Mouse (Mus musculus) midbrain, embryonic 15.5 days (tissue): ENCODE data around the gene Usp5. TPM values are rescaled to one million over a fixed set of nuclear protein-coding genes. Genes with fewer than 3 reads are reported as not detected.

Experiments
- ATAC-seq: fragments of 200-750 bp; cut with Nextera tagmentation; replicated peaks from 2 replicates; pipeline ENCODE4 v1.8.0; 2017; ENCODE audit warnings: moderate TSS enrichment
- H3K27ac ChIP-seq: fragments of 300-500 bp; sonication (generic); 2 replicates; pipeline ENCODE4 v1.5.1; 2015; ENCODE audit warnings: mild to moderate bottlenecking, inconsistent platforms
- H3K27me3 ChIP-seq: fragments of 300-500 bp; sonication (generic); replicated peaks from 2 replicates; pipeline ENCODE4 v1.6.1; 2015; ENCODE audit warnings: inconsistent platforms
- H3K36me3 ChIP-seq: fragments of 300-500 bp; sonication (generic); replicated peaks from 2 replicates; pipeline ENCODE4 v1.6.1; 2015; ENCODE audit warnings: inconsistent platforms
- H3K4me1 ChIP-seq: fragments of 300-500 bp; sonication (generic); 2 replicates; pipeline ENCODE4 v1.6.1; 2015; ENCODE audit warnings: inconsistent platforms
- H3K4me2 ChIP-seq: fragments of 300-500 bp; sonication (generic); 2 replicates; pipeline ENCODE4 v1.6.1; 2015; ENCODE audit warnings: inconsistent platforms, mild to moderate bottlenecking, moderate library complexity
- H3K4me3 ChIP-seq: fragments of 300-500 bp; sonication (generic); 2 replicates; pipeline ENCODE4 v1.5.1; 2015; ENCODE audit warnings: mild to moderate bottlenecking, inconsistent platforms
- H3K9ac ChIP-seq: fragments of 300-500 bp; sonication (generic); 2 replicates; pipeline ENCODE4 v1.6.1; 2015; ENCODE audit warnings: mild to moderate bottlenecking, inconsistent platforms
- H3K9me3 ChIP-seq: fragments of 300-500 bp; sonication (generic); 2 replicates; pipeline ENCODE4 v1.6.1; 2016; ENCODE audit warnings: inconsistent platforms
- WGBS: fragments of 180-500 bp; shearing (Covaris S2); methylation state at CpG from one replicate; pipeline ENCODE4 v1.1.7; 2015; ENCODE audit warnings: mixed read lengths; 5-methylcytosine and 5-hydroxymethylcytosine counted together
- polyA plus RNA-seq: library from polyadenylated mRNA; unstranded; fragments of >200 nt; fragmentation: Nextera tagmentation; extraction: Ambion mirVana; gene quantifications from 2 replicates; pipeline ENCODE4 v1.2.1, GENCODE M21; 2015

Gene Usp5
- polyA plus RNA-seq, 1 experiment from 2014 or later, result 233 TPM

DNA sequence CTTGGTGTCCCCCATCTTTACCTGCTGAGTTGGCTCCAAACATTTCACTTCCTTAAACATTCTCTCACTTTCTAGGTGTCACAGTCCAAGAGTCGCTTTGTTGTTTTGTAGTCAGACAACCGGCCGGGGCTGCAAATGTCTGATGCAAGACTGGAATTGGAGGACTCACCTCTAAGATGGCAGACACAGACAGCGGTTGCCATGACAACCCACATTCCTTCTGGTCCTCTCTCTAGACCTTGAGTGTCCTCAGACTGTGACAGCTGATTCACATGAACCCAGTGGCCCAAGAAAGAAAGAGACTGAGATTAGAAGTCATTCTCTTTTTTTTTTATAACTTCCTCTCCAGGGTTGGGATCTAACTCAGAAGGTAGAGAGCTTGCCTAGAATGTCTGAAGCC is 39.8 kb downstream of the Usp5 start:
- Histone ChIP-seq H3K4me1 (no peaks in the 10 kb centered on the region), H3K36me3 (no peaks in the 10 kb centered on the region), H3K27ac (no peak overlapping the region), H3K9me3 (no peaks in the 10 kb centered on the region), H3K4me2 (no peak overlapping the region), H3K9ac (no peak overlapping the region), H3K27me3 (no peaks in the 10 kb centered on the region), H3K4me3 (no peak overlapping the region)
- 71% methylated on average over 4 of the region's 4 CpGs for WGBS
- ATAC-seq, result no peak

DNA sequence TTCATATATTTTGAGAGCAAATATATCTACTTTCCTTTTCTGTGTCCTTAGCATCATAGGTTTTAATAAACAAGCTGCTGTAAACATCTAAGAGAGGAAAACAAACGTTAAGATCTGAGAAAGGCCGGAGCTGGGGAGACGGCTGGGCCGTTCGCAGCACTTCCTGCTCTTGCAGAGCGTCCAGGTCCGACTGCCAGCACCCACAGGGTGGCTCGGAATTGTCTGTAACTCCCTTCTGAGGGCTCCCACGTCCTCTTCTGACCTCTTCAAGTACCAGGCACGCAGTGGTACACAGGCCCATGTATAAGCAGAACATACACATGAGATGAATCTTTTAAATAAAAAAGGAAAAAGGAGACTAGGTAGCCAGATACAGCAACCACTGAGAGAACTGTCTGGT is 41.6 kb downstream of the Usp5 start:
- Histone ChIP-seq H3K9ac (no peak overlapping the region), H3K4me1 (no peaks in the 10 kb centered on the region), H3K27ac (no peak overlapping the region), H3K36me3 (no peaks in the 10 kb centered on the region), H3K27me3 (no peaks in the 10 kb centered on the region), H3K9me3 (no peaks in the 10 kb centered on the region), H3K4me3 (no peak overlapping the region), H3K4me2 (no peak overlapping the region)
- 80% methylated on average over 10 of the region's 10 CpGs for WGBS
- no peak for ATAC-seq

DNA sequence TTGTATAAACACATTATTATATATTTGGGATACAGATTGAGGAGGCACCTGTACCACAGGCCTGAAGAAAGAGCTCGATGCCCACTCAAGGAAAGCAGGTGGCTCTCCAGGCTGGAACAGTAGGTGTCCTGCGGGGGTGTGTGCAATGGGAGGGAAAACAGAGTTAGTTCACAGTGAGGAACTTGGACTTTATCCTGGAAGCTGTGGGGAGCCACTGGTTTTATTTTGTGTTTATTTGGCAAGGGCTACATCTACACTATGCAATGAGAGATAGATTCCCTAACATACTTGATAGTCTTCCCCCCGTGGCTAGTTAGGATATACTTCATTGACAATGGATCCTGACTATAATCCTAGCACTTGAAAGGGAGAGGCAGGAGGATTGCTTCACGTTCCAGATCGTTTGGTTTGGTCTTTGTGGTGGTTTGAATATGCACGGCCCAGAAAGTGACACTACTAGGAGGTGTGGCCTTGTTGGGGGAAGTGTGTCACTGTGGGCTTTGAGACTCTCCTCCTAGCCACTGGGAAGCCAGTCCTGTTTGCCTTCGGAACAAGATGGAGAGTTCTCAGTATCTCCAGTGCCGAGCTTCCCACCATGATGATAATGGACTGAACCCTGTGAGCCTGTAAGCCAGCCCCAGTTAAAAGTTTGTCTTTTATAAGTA is 42.4 kb downstream of the Usp5 start:
- no peak overlapping the region for H3K9ac ChIP-seq
- no peak overlapping the region for H3K4me3 ChIP-seq
- H3K36me3 ChIP-seq, result no peaks in the 10 kb centered on the region
- H3K9me3 ChIP-seq, result no peaks in the 10 kb centered on the region
- no peak overlapping the region for H3K27ac ChIP-seq
- ATAC-seq, result no peak
- 44% methylated on average over 8 of the region's 8 CpGs for WGBS
- no peaks in the 10 kb centered on the region for H3K27me3 ChIP-seq
- H3K4me1 ChIP-seq, result no peaks in the 10 kb centered on the region
- no peak overlapping the region for H3K4me2 ChIP-seq

DNA sequence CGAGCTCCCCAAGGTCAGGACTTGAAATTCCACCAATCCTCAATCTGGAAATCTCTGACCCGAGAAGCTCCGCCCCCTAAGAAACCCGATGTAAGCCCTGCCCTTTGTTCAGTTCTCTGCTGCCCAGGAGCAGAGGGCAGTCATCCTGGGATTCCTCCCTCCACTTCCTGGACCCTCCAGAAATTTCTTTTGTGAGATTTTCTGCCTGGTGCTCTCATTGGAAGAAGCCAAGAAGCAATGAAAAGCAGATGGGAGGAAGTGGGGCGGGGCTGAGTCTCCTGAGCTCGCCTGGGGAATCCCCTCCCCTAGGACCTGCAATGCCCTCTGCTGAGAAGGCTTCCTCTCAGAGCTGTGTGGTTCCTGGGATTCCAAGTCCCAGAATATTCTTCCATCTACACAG is 46.8 kb downstream of the Usp5 start:
- 23% methylated on average over 6 of the region's 6 CpGs for WGBS
- no peak overlapping the region for H3K4me2 ChIP-seq
- H3K36me3 ChIP-seq, result no peaks in the 10 kb centered on the region
- H3K27ac ChIP-seq, result no peak overlapping the region
- no peaks in the 10 kb centered on the region for H3K9me3 ChIP-seq
- H3K9ac ChIP-seq, result no peak overlapping the region
- ATAC-seq, result no peak
- no peaks in the 10 kb centered on the region for H3K27me3 ChIP-seq
- H3K4me1 ChIP-seq, result peaks cover 9% of the 10 kb centered on the region; the same call in 1 of the 2 replicates
- no peak overlapping the region for H3K4me3 ChIP-seq

DNA sequence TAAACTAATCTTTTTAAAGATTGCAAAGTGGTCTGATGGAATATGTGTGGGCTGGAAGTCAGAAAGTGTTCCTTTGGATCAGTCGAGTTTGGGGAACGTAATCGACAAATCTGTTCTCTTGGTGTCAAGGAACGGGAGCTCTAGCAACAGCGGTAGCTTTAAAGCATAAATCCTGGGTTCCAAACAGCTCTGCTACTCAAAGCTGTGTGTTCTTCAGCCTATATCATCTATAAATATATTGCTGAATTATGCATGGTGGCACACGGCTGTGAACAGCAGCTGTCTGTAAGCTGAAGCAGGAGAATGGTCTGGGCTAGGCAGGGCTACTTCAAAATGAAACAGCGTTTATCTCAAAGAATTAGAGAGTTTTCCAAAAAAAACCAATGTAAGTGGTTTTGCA is 48.4 kb downstream of the Usp5 start:
- WGBS, result 86% methylated on average over 7 of the region's 7 CpGs

DNA sequence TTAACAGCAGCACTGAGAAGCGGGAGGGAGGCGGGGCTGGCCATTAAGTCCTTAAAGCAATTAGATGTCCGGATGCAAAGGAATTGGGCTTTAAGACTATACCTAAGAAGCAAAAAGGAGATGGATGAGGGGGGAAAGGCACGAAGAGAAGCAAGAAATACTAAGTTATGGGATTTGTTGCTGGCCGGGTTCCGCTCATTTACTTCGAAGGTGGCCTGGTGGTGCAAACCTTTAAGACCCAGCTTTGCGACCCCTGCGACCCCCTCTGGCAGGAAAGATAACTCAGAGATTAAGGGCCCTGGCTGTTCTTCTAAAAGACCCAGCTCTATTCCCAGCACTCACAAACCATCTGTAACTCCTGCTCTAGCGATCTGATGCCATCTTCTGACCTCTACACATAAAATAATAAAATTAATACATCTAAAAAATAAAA is 49.3 kb downstream of the Usp5 start:
- WGBS, result 3% methylated on average over 10 of the region's 10 CpGs
- no peak for ATAC-seq

More for the DNA sequence above, 48.4 kb downstream of the Usp5 start:
- Histone ChIP-seq H3K9ac (no peak overlapping the region), H3K4me1 (peaks cover 9% of the 10 kb centered on the region; the same call in 1 of the 2 replicates), H3K27me3 (no peaks in the 10 kb centered on the region), H3K27ac (no peak overlapping the region), H3K4me3 (no peak overlapping the region), H3K9me3 (no peaks in the 10 kb centered on the region), H3K4me2 (no peak overlapping the region), H3K36me3 (no peaks in the 10 kb centered on the region)
- ATAC-seq, result no peak

DNA sequence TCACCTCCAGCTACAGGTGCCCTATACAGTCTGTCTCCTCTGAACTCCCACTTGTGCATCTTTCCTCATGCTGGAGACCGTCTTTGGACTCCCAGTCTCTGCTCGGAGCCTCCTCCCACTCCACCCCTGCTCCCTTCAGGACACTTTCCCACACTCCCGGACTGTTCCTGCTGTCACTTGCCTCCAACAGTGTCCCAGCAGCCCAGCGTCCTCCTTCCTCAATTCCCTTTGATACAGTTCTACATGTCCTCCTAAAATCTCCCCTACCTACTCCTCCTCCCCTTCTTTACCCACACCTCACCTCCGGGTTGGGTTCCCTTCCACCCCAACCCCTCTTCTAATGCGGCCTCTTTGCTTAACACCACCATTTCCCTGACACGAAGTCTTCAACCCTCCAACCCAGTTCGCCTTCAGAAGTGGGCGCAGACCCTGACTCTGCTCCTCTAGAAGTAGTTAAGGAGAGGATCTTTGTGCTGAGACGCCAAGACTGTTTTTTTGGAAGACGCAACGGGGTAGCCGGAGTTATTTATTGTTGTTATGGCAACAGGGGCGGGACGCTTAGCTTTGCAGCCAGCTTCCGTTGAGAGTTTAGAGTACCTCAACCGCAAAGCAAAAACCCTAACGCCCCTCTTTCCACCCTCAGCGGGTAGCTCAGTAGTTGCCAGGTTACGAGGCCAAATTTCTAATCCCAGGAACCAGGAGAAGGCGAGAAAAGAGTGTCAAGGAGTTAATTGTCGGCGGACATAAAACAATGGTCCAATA is 49.9 kb downstream of the Usp5 start, which contains the start of gene Lrrc23:
Lrrc23 (minus strand) TSS at position 506 of the 762 bp plus-strand sequence.
- peak within 1 kb of the TSS; percentile 33 for H3K4me3 ChIP-seq
- no peaks in the 10 kb centered on the region for H3K36me3 ChIP-seq
- H3K27ac ChIP-seq, result no peak within 1 kb of the TSS
- H3K9ac ChIP-seq, result 0 out of 2 replicates have a peak within 1 kb of the TSS, but pooled peaks have one; percentile 17
- WGBS, result 2% methylated on average over 23 of the region's 23 CpGs
- no peaks in the 10 kb centered on the region for H3K27me3 ChIP-seq
- no peaks in the 10 kb centered on the region for H3K9me3 ChIP-seq
- peaks cover 9% of the 10 kb centered on the region; the same call in 1 of the 2 replicates for H3K4me1 ChIP-seq
- H3K4me2 ChIP-seq, result peak within 1 kb of the TSS; percentile 48
- peak; percentile 60 for ATAC-seq

More for the DNA sequence above, 49.3 kb downstream of the Usp5 start:
- peaks cover 9% of the 10 kb centered on the region; the same call in 1 of the 2 replicates for H3K4me1 ChIP-seq
- H3K36me3 ChIP-seq, result no peaks in the 10 kb centered on the region
- H3K27me3 ChIP-seq, result no peaks in the 10 kb centered on the region
- no peaks in the 10 kb centered on the region for H3K9me3 ChIP-seq
- 0 out of 2 replicates have a peak overlapping the region, but pooled peaks have one; percentile 17 for H3K9ac ChIP-seq
- H3K4me3 ChIP-seq, result peak overlapping the region; percentile 33
- H3K4me2 ChIP-seq, result peak overlapping the region; percentile 48
- no peak overlapping the region for H3K27ac ChIP-seq

DNA sequence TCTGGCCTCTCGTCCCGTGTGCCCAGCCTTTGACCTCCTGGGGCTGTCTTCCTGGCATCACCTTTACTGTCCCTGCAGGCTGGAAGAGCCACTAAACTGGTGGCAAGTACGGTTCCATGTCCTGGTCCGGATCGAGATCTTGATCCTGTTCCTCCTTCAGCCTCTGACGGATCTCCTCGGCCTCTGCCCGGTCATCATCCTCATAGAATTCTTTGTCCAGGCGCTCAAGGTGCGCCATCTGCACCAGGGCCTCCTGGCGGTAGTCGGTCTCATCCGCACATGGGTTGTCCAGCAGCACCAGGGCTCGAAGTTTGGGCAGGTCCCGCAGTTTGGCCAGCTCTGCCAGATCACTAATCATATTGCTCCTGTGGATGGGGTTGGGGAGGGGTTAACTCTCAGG is 58.8 kb downstream of the Usp5 start:
- WGBS, result 89% methylated on average over 15 of the region's 15 CpGs

DNA sequence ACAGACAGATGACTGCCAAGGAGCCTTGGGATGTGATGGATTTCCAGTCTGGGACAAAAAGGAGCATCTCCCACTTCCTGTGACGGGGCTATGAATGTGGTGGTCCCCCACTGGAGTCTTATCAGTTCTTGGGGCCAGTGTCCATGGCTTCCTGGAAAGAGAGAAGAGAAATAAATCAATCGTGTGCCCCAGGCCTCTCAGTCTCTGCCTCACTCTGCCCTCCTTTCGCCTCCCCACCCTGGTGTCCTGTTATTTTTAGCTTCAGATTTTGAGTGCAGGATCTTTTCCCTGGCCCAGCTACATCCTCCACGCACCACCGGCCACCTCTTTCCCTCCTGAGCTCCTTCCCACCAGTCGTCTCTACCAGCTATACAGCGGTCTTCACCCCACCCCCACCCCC is 59.3 kb downstream of the Usp5 start:
- 56% methylated on average over 7 of the region's 7 CpGs for WGBS

More for the DNA sequence above, 58.8 kb downstream of the Usp5 start:
- Histone ChIP-seq H3K9me3 (no peaks in the 10 kb centered on the region), H3K27me3 (0 out of 2 replicates have a peak, but pooled peaks cover 2% of the 10 kb centered on the region), H3K4me1 (peaks cover 27% of the 10 kb centered on the region), H3K9ac (no peak overlapping the region), H3K27ac (no peak overlapping the region), H3K4me3 (no peak overlapping the region), H3K4me2 (no peak overlapping the region), H3K36me3 (no peaks in the 10 kb centered on the region)
- ATAC-seq, result no peak

DNA sequence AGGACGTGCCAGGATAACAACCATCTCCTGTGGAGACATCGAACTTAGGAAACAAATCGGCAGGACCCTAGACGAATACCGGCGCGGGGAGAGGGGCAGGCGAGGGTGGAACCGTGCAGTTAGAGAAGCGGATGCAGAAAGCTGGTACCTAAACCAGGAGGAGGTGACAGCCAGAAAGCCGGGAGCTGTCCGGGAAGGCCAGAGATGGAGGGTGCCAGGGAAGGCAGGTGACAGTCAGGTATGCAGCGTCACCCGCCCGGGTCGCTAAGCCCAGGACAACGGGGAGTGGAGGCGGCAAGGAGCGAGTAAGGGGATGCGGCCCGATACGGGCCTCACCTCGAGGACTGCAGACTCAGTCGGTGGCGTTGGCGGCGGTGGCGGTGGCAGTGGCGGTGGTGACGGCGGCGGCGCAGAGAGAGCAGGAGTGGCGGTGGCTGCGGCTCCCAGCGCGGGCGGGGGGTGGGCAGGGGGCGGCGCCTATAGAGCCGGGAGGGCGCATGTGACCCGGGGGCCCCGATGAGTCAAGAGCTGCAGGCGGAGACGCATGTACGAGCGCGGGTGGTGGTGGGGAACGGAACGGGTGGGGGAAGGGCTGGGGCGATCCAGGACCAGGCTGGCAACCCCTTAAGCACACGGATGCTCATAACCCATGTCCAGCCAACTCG is 60.1 kb downstream of the Usp5 start, which contains the start of gene Eno2:
Eno2 (minus strand) TSS at position 573 of the 665 bp plus-strand sequence.
- peak within 1 kb of the TSS; percentile 67 for H3K27ac ChIP-seq
- H3K9me3 ChIP-seq, result no peaks in the 10 kb centered on the region
- WGBS, result 1% methylated on average over 54 of the region's 54 CpGs

More for the DNA sequence above, 59.3 kb downstream of the Usp5 start:
- Histone ChIP-seq H3K9me3 (no peaks in the 10 kb centered on the region), H3K4me1 (peaks cover 27% of the 10 kb centered on the region), H3K27ac (peak overlapping the region; percentile 67), H3K36me3 (no peaks in the 10 kb centered on the region), H3K27me3 (0 out of 2 replicates have a peak, but pooled peaks cover 2% of the 10 kb centered on the region), H3K9ac (peak overlapping the region; percentile 60), H3K4me3 (peak overlapping the region; percentile 47), H3K4me2 (peak overlapping the region; percentile 81)
- no peak; the same call in 1 of the 2 replicates for ATAC-seq

DNA sequence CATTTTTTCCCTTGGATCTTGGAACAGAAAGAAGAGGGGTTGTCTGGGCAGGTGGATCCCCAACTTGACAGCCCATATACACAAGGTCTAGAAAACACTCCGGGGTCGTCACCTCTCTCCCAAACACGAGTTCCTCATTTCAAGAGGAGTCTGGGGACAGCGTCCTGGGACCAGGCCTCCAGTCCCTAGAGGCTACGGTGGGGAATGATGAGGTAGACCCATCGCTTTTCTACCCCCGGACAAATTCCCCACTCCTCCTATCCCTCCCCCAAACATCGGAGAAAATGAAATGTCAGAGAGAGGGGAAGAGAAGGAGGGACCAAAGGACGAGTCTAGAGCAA is 60.6 kb downstream of the Usp5 start:
- Histone ChIP-seq H3K4me3 (peak overlapping the region; percentile 47), H3K36me3 (no peaks in the 10 kb centered on the region), H3K9me3 (no peaks in the 10 kb centered on the region), H3K4me1 (peaks cover 27% of the 10 kb centered on the region), H3K9ac (peak overlapping the region; percentile 60), H3K4me2 (peak overlapping the region; percentile 81), H3K27me3 (0 out of 2 replicates have a peak, but pooled peaks cover 2% of the 10 kb centered on the region), H3K27ac (peak overlapping the region; percentile 67)
- WGBS, result 7% methylated on average over 9 of the region's 9 CpGs
- peak; percentile 8; the same call in 1 of the 2 replicates for ATAC-seq

More for the DNA sequence above, 60.1 kb downstream of the Usp5 start, which contains the start of gene Eno2:
- 0 out of 2 replicates have a peak, but pooled peaks cover 2% of the 10 kb centered on the region for H3K27me3 ChIP-seq
- peak within 1 kb of the TSS; percentile 47 for H3K4me3 ChIP-seq
- H3K4me2 ChIP-seq, result peak within 1 kb of the TSS; percentile 81
- no peaks in the 10 kb centered on the region for H3K36me3 ChIP-seq
- H3K4me1 ChIP-seq, result peaks cover 27% of the 10 kb centered on the region
- ATAC-seq, result peak; percentile 83
- H3K9ac ChIP-seq, result peak within 1 kb of the TSS; percentile 60
